Mouse (Mus musculus) forebrain, postnatal 0 days (tissue): Measurements from ENCODE around the gene Dnase1l3. TPM values are rescaled to one million over a fixed set of nuclear protein-coding genes. Genes with fewer than 3 reads are reported as not detected.

Experiments used
- ATAC-seq: fragments of 200-750 bp; cut with Nextera tagmentation; 2 replicates; pipeline ENCODE4 v1.8.0; 2017; ENCODE audit warnings: mild to moderate bottlenecking, moderate library complexity
- DNase-seq: peaks from one replicate; pipeline ENCODE4 v3.0.0-alpha.2; 2015
- H3K27ac ChIP-seq: fragments of 300-500 bp; sonication (generic); 2 replicates; pipeline ENCODE4 v1.5.1; 2014; ENCODE audit warnings: low read depth, mild to moderate bottlenecking, antibody characterized with exemption, low read length, moderate library complexity, mixed read lengths
- H3K27me3 ChIP-seq: fragments of 300-500 bp; sonication (generic); 2 replicates; pipeline ENCODE4 v1.6.1; 2014; ENCODE audit warnings: mild to moderate bottlenecking, low read length, mixed read lengths; ENCODE audit not compliant: insufficient read depth
- H3K36me3 ChIP-seq: fragments of 300-500 bp; sonication (generic); 2 replicates; pipeline ENCODE4 v1.6.1; 2014; ENCODE audit warnings: mild to moderate bottlenecking, moderate library complexity; ENCODE audit not compliant: insufficient read depth
- H3K4me1 ChIP-seq: fragments of 300-500 bp; sonication (generic); 2 replicates; pipeline ENCODE4 v1.6.1; 2014; ENCODE audit warnings: antibody characterized with exemption; ENCODE audit not compliant: insufficient read depth
- H3K4me2 ChIP-seq: fragments of 300-500 bp; sonication (generic); 2 replicates; pipeline ENCODE4 v1.6.1; 2014; ENCODE audit warnings: low read depth, mild to moderate bottlenecking, moderate library complexity
- H3K4me3 ChIP-seq: fragments of 300-500 bp; sonication (generic); 2 replicates; pipeline ENCODE4 v1.5.1; 2014; ENCODE audit warnings: low read depth, low read length, mixed read lengths
- H3K9ac ChIP-seq: fragments of 300-500 bp; sonication (generic); 2 replicates; pipeline ENCODE4 v1.6.1; 2014; ENCODE audit warnings: mild to moderate bottlenecking
- H3K9me3 ChIP-seq: fragments of 300-500 bp; sonication (generic); 2 replicates; pipeline ENCODE4 v1.6.1; 2016; ENCODE audit warnings: low read length
- CTCF ChIP-seq: sonication (generic); IDR thresholded peaks from 2 replicates; pipeline ENCODE4 v1.5.1; 2016; ENCODE audit warnings: antibody characterized with exemption, control low read depth, low read depth
- WGBS: fragments of 180-500 bp; shearing (Covaris S2); extraction: QIAGEN DNeasy Blood & Tissue Kit; methylation state at CpG from one replicate; pipeline ENCODE4 v1.1.7; 2014; 5-methylcytosine and 5-hydroxymethylcytosine counted together
- polyA plus RNA-seq: library from polyadenylated mRNA; unstranded; fragments of >200 nt; fragmentation: Nextera tagmentation; extraction: Ambion mirVana; gene quantifications from 2 replicates; pipeline ENCODE4 v1.2.1, GENCODE M21; 2015
- total RNA-seq: library from RNA; depleted of rRNA; stranded (reverse); fragments of >200 nt; gene quantifications from 2 replicates; pipeline ENCODE4 v1.2.3, GENCODE M21; 2014

The Dnase1l3 gene
- total and polyA plus RNA-seq, 2 experiments from 2014 or later = 0.10 TPM; not detected in 1

GRCm38 (mm10) chr14:8036406-8036805 lies 42.0 kb upstream of the Dnase1l3 start:
- no peak for TF ChIP-seq CTCF
- ATAC-seq (no peak), DNase-seq (no peak)
- WGBS = 68% methylated on average over 5 of the region's 5 CpGs
- Histone ChIP-seq H3K4me1 (no peaks in the 10 kb centered on the region), H3K36me3 (0 out of 2 replicates have a peak, but pooled peaks cover 12% of the 10 kb centered on the region), H3K27ac (no peak overlapping the region), H3K4me2 (no peak overlapping the region), H3K4me3 (no peak overlapping the region), H3K9me3 (no peaks in the 10 kb centered on the region), H3K9ac (no peak overlapping the region), H3K27me3 (no peaks in the 10 kb centered on the region)

- no peaks in the 10 kb centered on the region for H3K27me3 ChIP-seq
- 0 out of 2 replicates have a peak, but pooled peaks cover 7% of the 10 kb centered on the region for H3K36me3 ChIP-seq
- no peaks in the 10 kb centered on the region for H3K9me3 ChIP-seq
- WGBS = 91% methylated on average over 6 of the region's 6 CpGs
- no peak overlapping the region for H3K4me3 ChIP-seq
- no peak for TF ChIP-seq CTCF
- H3K4me2 ChIP-seq = no peak overlapping the region
- no peak for ATAC-seq
- no peak overlapping the region for H3K9ac ChIP-seq
- H3K27ac ChIP-seq = no peak overlapping the region
- H3K4me1 ChIP-seq = no peaks in the 10 kb centered on the region
- no peak for DNase-seq
These were observed 41.6 kb upstream of the Dnase1l3 start for GRCm38 (mm10) chr14:8035951-8036350.

GRCm38 (mm10) chr14:8034561-8034960 lies 40.2 kb upstream of the Dnase1l3 start:
- no peaks in the 10 kb centered on the region for H3K27me3 ChIP-seq
- H3K36me3 ChIP-seq = no peaks in the 10 kb centered on the region
- H3K4me2 ChIP-seq = no peak overlapping the region
- DNase-seq (no peak), ATAC-seq (no peak)
- no peak overlapping the region for H3K27ac ChIP-seq
- no peaks in the 10 kb centered on the region for H3K4me1 ChIP-seq
- 80% methylated on average over 5 of the region's 5 CpGs for WGBS
- no peaks in the 10 kb centered on the region for H3K9me3 ChIP-seq
- no peak overlapping the region for H3K9ac ChIP-seq
- no peak for TF ChIP-seq CTCF
- H3K4me3 ChIP-seq = no peak overlapping the region

- peak; percentile 78 for ATAC-seq
- H3K9me3 ChIP-seq = no peaks in the 10 kb centered on the region
- H3K27me3 ChIP-seq = no peaks in the 10 kb centered on the region
- H3K4me2 ChIP-seq = no peak overlapping the region
- no peak for TF ChIP-seq CTCF
- DNase-seq = peak; percentile 32
- H3K36me3 ChIP-seq = no peaks in the 10 kb centered on the region
- H3K4me3 ChIP-seq = no peak overlapping the region
- H3K27ac ChIP-seq = no peak overlapping the region
- WGBS = 49% methylated on average over 13 of the region's 13 CpGs
- no peak overlapping the region for H3K9ac ChIP-seq
- no peaks in the 10 kb centered on the region for H3K4me1 ChIP-seq
These were observed 37.9 kb upstream of the Dnase1l3 start for GRCm38 (mm10) chr14:8032087-8032944.

GRCm38 (mm10) chr14:8030535-8030934 lies 36.2 kb upstream of the Dnase1l3 start:
- ATAC-seq = no peak
- Histone ChIP-seq H3K4me2 (no peak overlapping the region), H3K36me3 (no peaks in the 10 kb centered on the region)

GRCm38 (mm10) chr14:8029752-8030151 lies 35.4 kb upstream of the Dnase1l3 start:
- Histone ChIP-seq H3K9ac (no peak overlapping the region), H3K9me3 (no peaks in the 10 kb centered on the region), H3K27me3 (no peaks in the 10 kb centered on the region), H3K4me1 (no peaks in the 10 kb centered on the region), H3K36me3 (no peaks in the 10 kb centered on the region), H3K27ac (no peak overlapping the region), H3K4me2 (no peak overlapping the region), H3K4me3 (no peak overlapping the region)
- WGBS = 86% methylated on average over 1 of the region's 1 CpGs
- DNase-seq (no peak), ATAC-seq (no peak)
- no peak for TF ChIP-seq CTCF

More at GRCm38 (mm10) chr14:8030535-8030934, 36.2 kb upstream of the Dnase1l3 start:
- H3K4me1 ChIP-seq = no peaks in the 10 kb centered on the region
- WGBS = 55% methylated on average over 4 of the region's 4 CpGs
- H3K4me3 ChIP-seq = no peak overlapping the region
- H3K27ac ChIP-seq = no peak overlapping the region
- no peak for DNase-seq
- H3K9me3 ChIP-seq = no peaks in the 10 kb centered on the region
- H3K9ac ChIP-seq = no peak overlapping the region
- no peak for TF ChIP-seq CTCF
- H3K27me3 ChIP-seq = no peaks in the 10 kb centered on the region

- ATAC-seq (no peak), DNase-seq (no peak)
These were observed 33.7 kb upstream of the Dnase1l3 start for GRCm38 (mm10) chr14:8028086-8028485.

More at GRCm38 (mm10) chr14:8028086-8028485, 33.7 kb upstream of the Dnase1l3 start:
- 95% methylated on average over 5 of the region's 5 CpGs for WGBS
- Histone ChIP-seq H3K4me3 (no peak overlapping the region), H3K9ac (no peak overlapping the region), H3K27ac (no peak overlapping the region), H3K4me1 (no peaks in the 10 kb centered on the region), H3K4me2 (no peak overlapping the region), H3K36me3 (no peaks in the 10 kb centered on the region), H3K27me3 (no peaks in the 10 kb centered on the region), H3K9me3 (no peaks in the 10 kb centered on the region)
- TF ChIP-seq CTCF = no peak
